Mouse (Mus musculus) lung, adult 2 months (tissue): ENCODE data around the gene Sun1.

ENCODE experiments used
- CTCF ChIP-seq: fragments of 200-500 bp; IDR thresholded peaks from 2 replicates; pipeline ENCODE4 v1.5.1; 2011; ENCODE audit warnings: mild to moderate bottlenecking, low read length, control low read depth; ENCODE audit not compliant: insufficient read depth
- POLR2A ChIP-seq: fragments of 200-500 bp; IDR thresholded peaks from 2 replicates; pipeline ENCODE4 v1.6.1; 2011; ENCODE audit warnings: low read depth, mild to moderate bottlenecking, control low read depth, low read length, borderline replicate concordance; ENCODE audit errors: extremely low read depth

DNA sequence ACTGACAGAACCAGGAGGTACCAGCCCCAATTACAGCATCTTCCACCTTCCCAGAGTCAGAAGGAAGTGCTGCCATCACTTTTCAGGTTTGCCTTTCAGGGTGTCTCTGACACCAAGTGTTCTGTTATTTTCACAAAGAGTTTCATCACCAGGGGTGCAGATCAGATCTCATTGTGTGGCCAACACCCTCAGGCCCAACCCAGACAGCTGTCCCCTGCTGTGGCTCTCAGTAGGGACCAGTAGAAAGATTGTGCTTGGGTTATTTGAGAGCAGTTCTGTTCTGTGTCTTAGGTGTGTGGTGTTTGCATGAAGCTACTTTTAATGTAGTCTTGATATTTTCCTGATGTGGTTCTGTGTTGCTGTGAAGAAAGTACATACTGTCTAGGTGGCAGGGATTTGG, 7.7 kb downstream of the Sun1 start:
- no peak for TF ChIP-seq POLR2A
- no peak for TF ChIP-seq CTCF
